Mouse (Mus musculus): ENCODE results near the gene Fam166b.

Gene Fam166b

GRCm38 (mm10) chr4:43428180-43428861, 613 bp downstream of the Fam166b start:
- in situ Hi-C loops (cut with MboI, MseI), result no loop called here

- in situ Hi-C loops (cut with MboI, MseI), result no loop called here
These were observed 1.3 kb downstream of the Fam166b start for GRCm38 (mm10) chr4:43427501-43428179.

GRCm38 (mm10) chr4:43426487-43426886, 2.4 kb downstream of the Fam166b start:
- in situ Hi-C loops (cut with MboI, MseI), result no loop called here

GRCm38 (mm10) chr4:43425648-43426380, 3.1 kb downstream of the Fam166b start:
- in situ Hi-C loops (cut with MboI, MseI), result no loop called here

- in situ Hi-C loops (cut with MboI, MseI), result no loop called here
These were observed 3.7 kb downstream of the Fam166b start for GRCm38 (mm10) chr4:43425197-43425596.

GRCm38 (mm10) chr4:43424072-43424471, 4.9 kb downstream of the Fam166b start:
- in situ Hi-C loops (cut with MboI, MseI), result no loop called here

GRCm38 (mm10) chr4:43423267-43423934, 5.5 kb downstream of the Fam166b start:
- in situ Hi-C loops (cut with MboI, MseI), result no loop called here

GRCm38 (mm10) chr4:43421632-43422240, 7.2 kb downstream of the Fam166b start:
- in situ Hi-C loops (cut with MboI, MseI), result no loop called here

- in situ Hi-C loops (cut with MboI, MseI), result no loop called here
These were observed 8.6 kb downstream of the Fam166b start for GRCm38 (mm10) chr4:43420305-43420704.

GRCm38 (mm10) chr4:43419801-43420281, 9.1 kb downstream of the Fam166b start:
- in situ Hi-C loops (cut with MboI, MseI), result loop anchor here (5.0 kb wide), 1 partner anchor 363 kb away; the partner anchor contains the start of gene Unc13b

GRCm38 (mm10) chr4:43418973-43419656, 9.8 kb downstream of the Fam166b start:
- in situ Hi-C loops (cut with MboI, MseI), result loop anchor here (5.0 kb wide), 1 partner anchor 362 kb away; the partner anchor contains the start of gene Unc13b

- in situ Hi-C loops (cut with MboI, MseI), result loop anchor here (5.0 kb wide), 1 partner anchor 361 kb away; the partner anchor contains the start of gene Unc13b
These were observed 10.5 kb downstream of the Fam166b start for GRCm38 (mm10) chr4:43418450-43418849.

GRCm38 (mm10) chr4:43417269-43418062, 11.5 kb downstream of the Fam166b start:
- in situ Hi-C loops (cut with MboI, MseI), result loop anchor here (5.0 kb wide), 1 partner anchor 360 kb away; the partner anchor contains the start of gene Unc13b

- in situ Hi-C loops (cut with MboI, MseI), result loop anchor here (5.0 kb wide), 1 partner anchor 359 kb away; the partner anchor contains the start of gene Unc13b
These were observed 12.9 kb downstream of the Fam166b start for GRCm38 (mm10) chr4:43416071-43416490.

- in situ Hi-C loops (cut with MboI, MseI), result loop anchor here (5.0 kb wide), 1 partner anchor 358 kb away; the partner anchor contains the start of gene Unc13b
These were observed 13.5 kb downstream of the Fam166b start for GRCm38 (mm10) chr4:43415221-43416070.

- in situ Hi-C loops (cut with MboI, MseI), result loop anchor here (5.0 kb wide), 1 partner anchor 357 kb away; the partner anchor contains the start of gene Unc13b
These were observed 14.2 kb downstream of the Fam166b start for GRCm38 (mm10) chr4:43414761-43415160.

GRCm38 (mm10) chr4:43407071-43407920, 21.6 kb downstream of the Fam166b start:
- in situ Hi-C loops (cut with MboI, MseI), result no loop called here
